Mouse (Mus musculus) embryo, embryonic 10 days (tissue): ENCODE results near the gene Gm13289.
"Not testable (repeated sequence)": the region's sequence is repeated elsewhere in the genome, so short reads cannot be mapped to it uniquely, and the experiment has no call there.

ENCODE experiments used
- DNase-seq: peaks from one replicate; pipeline ENCODE4 v3.0.0-alpha.2; 2015; ENCODE audit warnings: low spot score

Gene Gm13289

GRCm38 (mm10) chr4:88782335-88782734, 5.6 kb downstream of the Gm13289 start:
- not testable (repeated sequence) for DNase-seq

GRCm38 (mm10) chr4:88785409-88785808, 8.7 kb downstream of the Gm13289 start, which contains the start of gene Gm13276:
Gm13276 (plus strand) TSS chr4:88785709.
- DNase-seq = not testable (repeated sequence)

- not testable (repeated sequence) for DNase-seq
Observed at GRCm38 (mm10) chr4:88788402-88788801, 11.7 kb downstream of the Gm13289 start, which contains the start of gene Gm13277. Gm13277 (plus strand) TSS chr4:88788632.

- not testable (repeated sequence) for DNase-seq
Observed at GRCm38 (mm10) chr4:88791250-88791649, 14.5 kb downstream of the Gm13289 start, which contains the start of gene Gm13278. Gm13278 (plus strand) TSS chr4:88791550.

GRCm38 (mm10) chr4:88793936-88794675, 17.4 kb downstream of the Gm13289 start, which contains the start of gene Gm13275:
Gm13275 (plus strand) TSS chr4:88794487.
- DNase-seq = not testable (repeated sequence)

- DNase-seq = not testable (repeated sequence)
Observed at GRCm38 (mm10) chr4:88797097-88797496, 20.4 kb downstream of the Gm13289 start, which contains the start of gene Gm13279. Gm13279 (plus strand) TSS chr4:88797397.

GRCm38 (mm10) chr4:88799365-88799764, 22.6 kb downstream of the Gm13289 start, which contains the start of gene Gm13285:
Gm13285 (plus strand) TSS chr4:88799665.
- not testable (repeated sequence) for DNase-seq

- DNase-seq = not testable (repeated sequence)
Observed at GRCm38 (mm10) chr4:88802954-88803353, 26.2 kb downstream of the Gm13289 start, which contains the start of gene Gm13287. Gm13287 (plus strand) TSS chr4:88803254.

GRCm38 (mm10) chr4:88805231-88805630, 28.5 kb downstream of the Gm13289 start, which contains the start of gene Gm13288:
Gm13288 (plus strand) TSS chr4:88805531.
- not testable (repeated sequence) for DNase-seq

GRCm38 (mm10) chr4:88805761-88806160, 29.0 kb downstream of the Gm13289 start:
- not testable (repeated sequence) for DNase-seq

- no peak for DNase-seq
Observed at GRCm38 (mm10) chr4:88815928-88816327, 39.2 kb downstream of the Gm13289 start, which contains the start of gene Ifna7. Ifna7 (plus strand) TSS chr4:88816228.

- DNase-seq = no peak
Observed at GRCm38 (mm10) chr4:88819659-88820058, 42.9 kb downstream of the Gm13289 start, which contains the start of gene Ifna11. Ifna11 (plus strand) TSS chr4:88819959.

- DNase-seq = peak; percentile 28
Observed at GRCm38 (mm10) chr4:88822995-88823394, 46.3 kb downstream of the Gm13289 start.
